Mouse (Mus musculus) heart, adult 2 months (tissue): ENCODE data around the gene Cidec. TPM values are rescaled to one million over a fixed set of nuclear protein-coding genes. Genes with fewer than 3 reads are reported as not detected.

Experiments
- DNase-seq, 2 experiments: peaks; one replicate each; pipeline ENCODE4 v3.0.0; 2021
- H3K27ac ChIP-seq: fragments of 200-600 bp; 2 replicates; pipeline ENCODE4 v1.8.1; 2022
- H3K27me3 ChIP-seq: fragments of 200-500 bp; 2 replicates; pipeline ENCODE4 v1.6.1; 2012; ENCODE audit warnings: mild to moderate bottlenecking, low read length, inconsistent platforms, mixed read lengths; ENCODE audit not compliant: control insufficient read depth, insufficient read depth
- H3K36me3 ChIP-seq: fragments of 200-500 bp; 2 replicates; pipeline ENCODE4 v1.6.1; 2012; ENCODE audit warnings: low read length, inconsistent platforms; ENCODE audit not compliant: control insufficient read depth, insufficient read depth
- H3K4me1 ChIP-seq: fragments of 200-500 bp; 2 replicates; pipeline ENCODE4 v1.6.1; 2011; ENCODE audit warnings: low read length; ENCODE audit not compliant: control insufficient read depth, insufficient read depth
- H3K4me3 ChIP-seq: fragments of 200-600 bp; 2 replicates; pipeline ENCODE4 v1.8.1; 2022
- H3K79me2 ChIP-seq: fragments of 200-500 bp; replicated peaks from 2 replicates; pipeline ENCODE4 v1.6.1; 2012; ENCODE audit warnings: mild to moderate bottlenecking, inconsistent platforms, low read length, moderate library complexity, mixed read lengths; ENCODE audit not compliant: control insufficient read depth, insufficient read depth
- H3K9ac ChIP-seq: fragments of 200-500 bp; 2 replicates; pipeline ENCODE4 v1.6.1; 2012; ENCODE audit warnings: low read depth, mild to moderate bottlenecking, control low read depth, inconsistent platforms, low read length, mixed read lengths
- CTCF ChIP-seq: fragments of 200-600 bp; IDR thresholded peaks from 2 replicates; pipeline ENCODE4 v1.8.1; 2022; ENCODE audit warnings: antibody characterized with exemption, mild to moderate bottlenecking, moderate library complexity
- EP300 ChIP-seq: fragments of 200-500 bp; IDR thresholded peaks from 2 replicates; pipeline ENCODE4 v1.6.1; 2011; ENCODE audit warnings: low read depth, low read length, control low read depth; ENCODE audit not compliant: insufficient read depth
- POLR2A ChIP-seq: fragments of 200-500 bp; IDR thresholded peaks from 2 replicates; pipeline ENCODE4 v1.6.1; 2011; ENCODE audit warnings: mild to moderate bottlenecking, low read depth, low read length, control low read depth; ENCODE audit not compliant: insufficient read depth
- WGBS: fragments of 180-500 bp; shearing (Covaris S2); methylation state at CpG from one replicate; pipeline ENCODE4 v1.1.7; 2018; 5-methylcytosine and 5-hydroxymethylcytosine counted together
- intact Hi-C: fragments of 180-260 bp; cut with DNase I; formaldehyde crosslinking; loops from one replicate; pipeline ENCODE4 v1.15.1; 2025
- polyA plus RNA-seq: library from polyadenylated mRNA; depleted of rRNA; stranded (reverse); fragments of >200 nt; gene quantifications from 2 replicates; pipeline ENCODE4 v1.2.3, GENCODE M21; 2012
- total RNA-seq, 2 experiments: library from RNA; stranded (reverse); gene quantifications; 2 replicates each; pipeline ENCODE4 v1.2.3; 2021

The Cidec gene
- total and polyA plus RNA-seq, 3 experiments, result 7.8 to 77.7 (median 10.6) TPM

DNA sequence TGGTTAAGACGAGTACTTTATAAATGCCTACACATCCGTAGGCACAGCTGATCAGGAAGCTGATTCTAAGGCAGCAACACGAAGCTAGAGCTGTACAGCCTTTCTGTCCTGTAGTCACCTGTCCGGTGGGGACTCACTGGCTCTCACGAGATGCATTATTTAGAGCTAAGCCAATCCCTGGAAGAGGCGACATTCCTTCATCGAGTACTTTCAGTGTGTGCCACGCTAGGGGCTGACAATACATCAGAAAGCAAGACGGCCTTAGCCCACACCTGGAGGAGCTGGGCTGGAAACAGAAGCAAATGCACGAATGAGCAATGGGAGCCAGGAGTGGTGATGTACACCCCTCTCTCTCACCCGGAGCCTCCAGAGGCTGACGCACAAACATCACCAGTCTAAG is 1.6 kb upstream of the Cidec start:
- DNase-seq, result no peak
- Histone ChIP-seq H3K27ac (no peak overlapping the region), H3K4me3 (no peak overlapping the region), H3K36me3 (no peaks in the 10 kb centered on the region), H3K4me1 (no peaks in the 10 kb centered on the region; the same call in 1 of the 2 replicates), H3K9ac (no peak overlapping the region), H3K79me2 (no peaks in the 10 kb centered on the region), H3K27me3 (no peaks in the 10 kb centered on the region)
- intact Hi-C loops, result no loop called here
- no peak for TF ChIP-seq POLR2A
- no peak for TF ChIP-seq CTCF
- no peak for TF ChIP-seq EP300
- WGBS, result 71% methylated on average over 12 of the region's 12 CpGs

GRCm38 (mm10) chr6:113434691-113435090 is 869 bp downstream of the Cidec start:
- TF ChIP-seq POLR2A (no peak), EP300 (no peak), CTCF (no peak)
- Histone ChIP-seq H3K27ac (no peak overlapping the region), H3K79me2 (no peaks in the 10 kb centered on the region), H3K9ac (no peak overlapping the region), H3K4me3 (no peak overlapping the region), H3K27me3 (no peaks in the 10 kb centered on the region), H3K36me3 (no peaks in the 10 kb centered on the region), H3K4me1 (no peaks in the 10 kb centered on the region)
- DNase-seq, result no peak
- 62% methylated on average over 7 of the region's 7 CpGs for WGBS
- intact Hi-C loops, result no loop called here

DNA sequence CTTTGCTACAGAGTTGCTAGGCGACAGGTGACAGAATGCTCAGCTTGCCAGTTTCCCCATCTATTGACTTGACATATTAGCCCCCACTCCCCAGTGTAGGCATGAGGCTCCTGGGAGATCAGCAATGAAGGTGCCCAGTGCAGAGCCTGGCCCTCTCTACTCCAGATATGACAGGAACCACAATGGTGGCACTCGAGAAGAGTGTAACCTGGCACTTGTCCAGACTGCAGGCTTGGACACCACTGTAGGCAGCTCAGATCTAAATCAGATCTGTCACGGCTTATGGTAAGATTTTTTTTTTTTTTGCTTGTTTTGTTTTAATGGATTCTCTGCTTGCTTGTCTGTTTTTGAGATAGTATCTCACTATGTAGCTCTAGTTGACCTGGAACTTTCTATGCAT is 1.9 kb downstream of the Cidec start:
- Histone ChIP-seq H3K9ac (no peak overlapping the region), H3K4me1 (no peaks in the 10 kb centered on the region), H3K4me3 (no peak overlapping the region), H3K27ac (no peak overlapping the region), H3K36me3 (no peaks in the 10 kb centered on the region), H3K79me2 (no peaks in the 10 kb centered on the region), H3K27me3 (no peaks in the 10 kb centered on the region)
- no peak for TF ChIP-seq EP300
- TF ChIP-seq CTCF, result no peak
- no peak for TF ChIP-seq POLR2A
- WGBS, result 69% methylated on average over 3 of the region's 3 CpGs
- intact Hi-C loops, result no loop called here
- no peak for DNase-seq

DNA sequence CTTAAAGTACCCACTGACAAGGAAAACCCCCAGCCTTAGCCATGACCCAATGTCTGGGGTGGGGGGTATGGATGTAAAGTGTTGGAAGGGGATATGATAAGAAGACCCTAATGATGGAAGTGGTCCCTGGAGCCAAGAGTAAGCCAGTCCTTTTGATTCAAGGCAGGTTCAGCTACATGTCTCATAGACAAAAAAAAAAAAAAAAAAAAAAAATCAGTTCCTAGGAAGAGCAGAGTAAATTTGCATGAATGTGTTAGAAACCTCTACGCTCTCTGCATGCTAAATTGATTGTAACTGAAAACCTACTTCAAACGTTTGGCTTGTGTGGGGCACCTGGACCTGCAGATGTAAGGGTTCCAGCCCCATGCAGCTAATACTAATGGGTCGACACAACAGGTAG is 3.8 kb downstream of the Cidec start:
- Histone ChIP-seq H3K4me1 (no peaks in the 10 kb centered on the region), H3K27me3 (no peaks in the 10 kb centered on the region), H3K9ac (no peak overlapping the region), H3K27ac (no peak overlapping the region), H3K4me3 (no peak overlapping the region), H3K36me3 (no peaks in the 10 kb centered on the region), H3K79me2 (no peaks in the 10 kb centered on the region)
- 54% methylated on average over 3 of the region's 3 CpGs for WGBS
- no peak for DNase-seq
- intact Hi-C loops, result no loop called here
- no peak for TF ChIP-seq POLR2A
- TF ChIP-seq CTCF, result no peak
- no peak for TF ChIP-seq EP300

GRCm38 (mm10) chr6:113430846-113431245 is 4.7 kb downstream of the Cidec start:
- intact Hi-C loops, result no loop called here
- H3K27ac ChIP-seq, result no peak overlapping the region

GRCm38 (mm10) chr6:113429965-113430364 is 5.6 kb downstream of the Cidec start:
- WGBS, result 67% methylated on average over 3 of the region's 3 CpGs
- intact Hi-C loops, result no loop called here

More at GRCm38 (mm10) chr6:113430846-113431245, 4.7 kb downstream of the Cidec start:
- Histone ChIP-seq H3K36me3 (no peaks in the 10 kb centered on the region), H3K4me3 (no peak overlapping the region), H3K4me1 (no peaks in the 10 kb centered on the region), H3K79me2 (no peaks in the 10 kb centered on the region), H3K27me3 (no peaks in the 10 kb centered on the region), H3K9ac (no peak overlapping the region)
- 56% methylated on average over 3 of the region's 3 CpGs for WGBS
- TF ChIP-seq POLR2A (no peak), CTCF (no peak), EP300 (no peak)
- no peak for DNase-seq

More at GRCm38 (mm10) chr6:113429965-113430364, 5.6 kb downstream of the Cidec start:
- Histone ChIP-seq H3K27me3 (no peaks in the 10 kb centered on the region), H3K79me2 (no peaks in the 10 kb centered on the region), H3K9ac (no peak overlapping the region), H3K4me3 (no peak overlapping the region), H3K4me1 (no peaks in the 10 kb centered on the region), H3K27ac (no peak overlapping the region), H3K36me3 (no peaks in the 10 kb centered on the region)
- no peak for DNase-seq
- TF ChIP-seq POLR2A, result no peak
- TF ChIP-seq EP300, result no peak
- no peak for TF ChIP-seq CTCF
